Mouse (Mus musculus) retina, embryonic 14.5 days (tissue): ENCODE results near the gene Snrpd2.
A peak's percentile ranks its signal among the peaks of the same experiment; 100 is the strongest.

Experiments used
- DNase-seq: peaks from one replicate; pipeline ENCODE4 v3.0.0-alpha.2; 2015; ENCODE audit warnings: low spot score

Snrpd2 gene

GRCm38 (mm10) chr7:19178035-19178434, 28.5 kb downstream of the Snrpd2 start:
- no peak for DNase-seq

- peak; percentile 83 for DNase-seq
These were observed 29.0 kb downstream of the Snrpd2 start for GRCm38 (mm10) chr7:19178443-19179092.

DNA sequence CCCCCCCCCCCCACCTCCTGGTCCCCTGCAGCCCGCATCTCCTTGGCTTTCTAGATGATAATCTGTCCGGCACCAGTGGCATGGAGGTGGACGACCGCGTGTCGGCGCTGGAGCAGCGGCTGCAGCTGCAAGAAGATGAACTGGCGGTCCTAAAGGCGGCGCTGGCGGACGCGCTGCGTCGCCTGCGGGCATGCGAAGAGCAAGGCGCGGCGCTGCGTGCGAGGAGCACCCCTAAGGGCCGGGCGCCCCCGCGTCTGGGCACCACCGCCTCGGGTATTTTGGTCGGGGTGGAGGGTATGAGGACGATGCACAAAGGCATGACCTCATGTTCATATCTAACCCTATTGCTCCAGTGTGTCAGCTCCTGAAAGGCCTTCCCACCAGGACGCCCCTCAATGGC, 29.7 kb downstream of the Snrpd2 start:
- peak; percentile 84 for DNase-seq

- DNase-seq = no peak
These were observed 30.4 kb downstream of the Snrpd2 start for GRCm38 (mm10) chr7:19179936-19180335.

DNA sequence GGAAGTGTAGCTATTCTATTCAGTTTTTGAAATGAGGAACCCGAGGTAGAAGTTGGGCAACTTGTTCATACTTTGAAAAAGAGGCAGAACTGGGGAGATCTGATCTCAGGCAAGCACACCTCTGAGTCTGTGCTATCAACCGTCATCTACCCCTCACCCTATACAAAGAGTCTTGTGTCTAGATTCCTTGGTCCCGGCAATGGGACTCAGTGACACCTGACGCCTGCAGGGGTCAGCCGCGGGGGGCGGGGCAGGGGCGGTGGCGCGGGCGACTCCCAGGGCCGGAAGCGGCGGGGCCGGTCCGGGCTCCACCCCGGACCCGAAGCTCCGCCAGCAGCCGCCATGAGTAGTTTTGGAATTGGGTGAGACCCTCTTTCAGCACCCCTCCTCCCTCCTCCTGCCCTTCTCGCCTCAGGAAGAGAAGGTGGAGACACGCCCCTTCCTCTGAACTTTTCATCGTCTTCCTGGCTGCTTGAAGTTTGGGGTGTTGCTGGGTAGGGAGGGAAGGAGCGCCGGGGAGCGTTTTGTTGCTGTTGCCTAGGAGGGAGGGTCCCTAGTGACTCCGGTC, 31.4 kb downstream of the Snrpd2 start:
- peak; percentile 70 for DNase-seq

- no peak for DNase-seq
These were observed 34.7 kb downstream of the Snrpd2 start for GRCm38 (mm10) chr7:19184250-19184649.

DNA sequence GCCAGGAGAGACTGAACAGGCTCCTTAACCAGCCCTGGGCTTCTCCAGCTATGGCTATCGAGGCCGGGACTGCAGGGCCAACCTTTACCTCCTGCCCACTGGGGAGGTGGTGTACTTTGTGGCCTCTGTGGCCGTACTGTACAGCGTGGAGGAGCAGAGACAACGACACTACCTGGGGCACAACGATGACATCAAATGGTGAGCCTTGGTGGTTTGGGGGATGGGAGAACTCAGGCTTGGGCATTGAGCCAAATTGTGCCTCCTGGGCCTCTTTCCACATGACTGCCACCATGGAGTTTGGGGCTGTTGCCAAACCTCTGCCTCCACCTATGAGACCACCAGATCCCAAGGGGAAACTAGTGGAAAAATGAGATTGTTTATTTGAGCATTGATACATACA, 35.2 kb downstream of the Snrpd2 start:
- DNase-seq = peak; percentile 68

- DNase-seq = no peak
These were observed 45.2 kb downstream of the Snrpd2 start for GRCm38 (mm10) chr7:19194676-19195075.

GRCm38 (mm10) chr7:19196676-19197075, 47.2 kb downstream of the Snrpd2 start:
- peak; percentile 66 for DNase-seq

GRCm38 (mm10) chr7:19197985-19198384, 48.5 kb downstream of the Snrpd2 start:
- peak; percentile 41 for DNase-seq

- no peak for DNase-seq
These were observed 52.1 kb downstream of the Snrpd2 start for GRCm38 (mm10) chr7:19201660-19202059.

DNA sequence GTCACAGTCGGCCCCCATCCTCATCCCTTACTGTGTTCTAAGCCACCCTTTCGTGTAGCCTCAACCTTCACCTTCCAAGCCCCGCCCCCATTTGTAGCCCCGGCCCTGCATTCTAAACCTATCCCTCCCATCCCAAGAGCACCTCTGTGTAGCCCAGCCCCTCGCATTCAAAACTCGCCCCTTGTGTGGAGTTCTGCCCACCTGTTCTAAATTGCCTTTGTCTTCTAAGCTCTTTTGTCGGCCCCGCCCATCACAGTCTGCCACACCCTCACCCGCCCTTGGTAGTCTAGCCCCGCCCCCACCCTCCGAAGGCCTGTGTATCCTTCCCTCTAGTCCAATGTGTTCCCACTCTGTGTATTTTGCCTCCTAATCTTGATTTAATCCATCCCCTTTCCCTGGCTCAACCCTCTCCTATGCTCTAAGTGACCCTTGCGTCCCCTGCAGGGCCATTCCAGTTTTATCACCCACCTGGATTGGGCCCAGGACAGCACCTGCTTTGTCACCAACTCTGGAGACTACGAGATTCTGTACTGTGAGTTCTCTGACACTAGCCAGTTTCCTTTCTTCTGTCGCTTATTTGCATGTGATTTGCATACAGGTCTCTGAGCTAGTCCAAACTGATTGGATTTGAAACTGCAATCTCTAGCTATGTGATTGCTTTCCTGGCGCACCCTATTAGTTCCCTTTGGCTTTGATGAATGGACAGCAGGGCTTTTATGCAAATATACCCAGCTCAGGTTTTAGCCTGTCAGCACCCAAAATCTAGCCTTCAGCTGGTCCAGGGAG, 52.7 kb downstream of the Snrpd2 start:
- no peak for DNase-seq
